ENCODE assay signal across 8 mouse cellular contexts in the genomic region with DNA sequence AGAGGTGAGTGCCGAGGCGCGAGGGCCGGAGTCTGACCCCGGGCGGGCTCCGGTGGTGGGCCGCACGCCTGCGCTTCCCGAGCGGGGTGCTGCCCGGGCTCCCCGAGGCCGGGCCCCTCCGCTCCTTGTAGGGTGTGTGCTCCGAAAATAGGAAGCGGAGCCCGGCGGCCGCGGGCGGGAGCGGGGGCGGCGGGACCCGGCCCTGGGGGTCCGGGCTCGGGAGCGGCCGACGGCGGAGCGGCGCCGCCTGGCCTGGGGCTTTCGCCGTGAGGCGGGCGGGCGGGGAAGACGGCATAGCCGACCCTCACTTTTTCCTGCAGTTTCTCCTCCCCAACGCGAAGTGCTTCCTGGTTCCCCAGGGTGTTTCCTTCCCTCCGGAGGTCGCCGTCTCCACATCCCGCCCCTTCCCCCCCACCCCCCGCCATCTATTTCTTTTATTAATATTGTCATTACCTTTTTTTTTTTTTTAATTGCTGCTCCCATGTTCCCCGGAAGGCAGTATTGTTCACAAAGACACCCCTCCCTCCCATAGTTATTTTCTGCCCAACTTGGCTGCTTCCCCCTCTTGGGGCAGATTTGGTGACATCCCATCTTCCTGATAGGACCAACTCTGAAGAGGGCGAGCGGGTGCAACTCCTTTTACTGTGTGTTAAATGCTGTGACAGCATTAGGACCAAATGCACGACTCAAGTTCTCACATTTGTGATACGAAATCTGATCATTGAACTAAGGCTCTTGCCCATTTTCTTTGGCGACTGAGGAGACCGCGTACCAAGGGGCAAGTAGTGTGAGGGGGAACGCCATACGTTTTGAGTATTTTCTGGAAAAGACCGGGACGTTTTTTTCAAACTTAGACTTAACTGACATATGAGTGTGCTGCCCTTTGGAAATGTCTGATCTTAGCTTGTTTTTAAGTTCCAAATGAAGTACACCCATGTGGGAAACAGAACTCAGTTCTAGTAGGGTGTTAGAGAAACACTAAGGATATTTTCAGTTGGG. TPM values are rescaled to one million over a fixed set of nuclear protein-coding genes. Genes with fewer than 3 reads are reported as not detected.
DNase-seq lines count a peak whose midpoint lies in the region; ATAC-seq and TF ChIP-seq lines count a peak whose summit lies in the region.

No protein-coding gene starts in this region.

- H3K27me3 ChIP-seq in CH12.LX (replicated peaks), result no peaks in the 10 kb centered on the region
- H3K27me3 ChIP-seq in embryonic facial prominence, embryonic 11.5 days (ENCODE audit: control insufficient read depth, insufficient read depth, low read length), result no peaks in the 10 kb centered on the region
- H3K27me3 ChIP-seq in liver, embryonic 15.5 days, result no peaks in the 10 kb centered on the region
- no peaks in the 10 kb centered on the region for H3K27me3 ChIP-seq in neural tube, embryonic 14.5 days (ENCODE audit: control insufficient read depth, insufficient read depth, low read length)

- dilution Hi-C loops in CH12.LX (cut with MboI; ENCODE audit: extremely low pct_ligation_motif_present, extremely low pct_unique_long_range_greater_than_20kb, low sequenced_read_pairs), result no loop called here

- no peak for TF ChIP-seq CTCF in CH12.LX (conservative IDR thresholded peaks at IDR 0.05 in 1 of 2, IDR thresholded peaks at IDR 0.05 in 1 of 2; ENCODE audit: low read depth in 2 of 2, low read length in 2 of 2)

- peak overlapping the region; percentile 98 for H3K9ac ChIP-seq in CH12.LX (ENCODE audit: insufficient read depth, low read depth)
- H3K9ac ChIP-seq in embryonic facial prominence, embryonic 11.5 days (replicated peaks; ENCODE audit: low read length), result peak overlapping the region; percentile 95
- H3K9ac ChIP-seq in liver, embryonic 15.5 days, result peak overlapping the region; percentile 97
- H3K9ac ChIP-seq in neural tube, embryonic 14.5 days (replicated peaks; ENCODE audit: low read depth, low read length), result peak overlapping the region; percentile 95

- H3K9me3 ChIP-seq in CH12.LX (replicated peaks; ENCODE audit: low read length), result peaks cover 4% of the 10 kb centered on the region
- H3K9me3 ChIP-seq in embryonic facial prominence, embryonic 11.5 days (replicated peaks; ENCODE audit: control insufficient read depth, low read length), result no peaks in the 10 kb centered on the region
- H3K9me3 ChIP-seq in liver, embryonic 15.5 days (replicated peaks), result no peaks in the 10 kb centered on the region
- H3K9me3 ChIP-seq in neural tube, embryonic 14.5 days (ENCODE audit: control insufficient read depth, low read length), result no peaks in the 10 kb centered on the region

- H3K27ac ChIP-seq in CH12.LX (ENCODE audit: insufficient read depth, low read depth), result peak overlapping the region; percentile 18; the same call in 1 of the 2 replicates
- H3K27ac ChIP-seq in embryonic facial prominence, embryonic 11.5 days (replicated peaks; ENCODE audit: low read depth, low read length), result peak overlapping the region; percentile 92
- H3K27ac ChIP-seq in liver, embryonic 15.5 days (replicated peaks), result peak overlapping the region; percentile 92
- peak overlapping the region; percentile 96 for H3K27ac ChIP-seq in neural tube, embryonic 14.5 days (ENCODE audit: low read depth, low read length)

- TF ChIP-seq RAD21 in CH12.LX (IDR thresholded peaks at IDR 0.05; ENCODE audit: low read depth, low read length), result no peak

- peak overlapping the region; percentile 73 to 79 (median 73) for H3K4me3 ChIP-seq in CH12.LX (replicated peaks in 1 of 3; ENCODE audit: low read depth in 2 of 3, low read length in 2 of 3, poor library complexity in 1 of 3)
- peak overlapping the region; percentile 90 for H3K4me3 ChIP-seq in embryonic facial prominence, embryonic 11.5 days (ENCODE audit: low read depth, low read length)
- H3K4me3 ChIP-seq in liver, embryonic 15.5 days (replicated peaks), result peak overlapping the region; percentile 98
- peak overlapping the region; percentile 87 for H3K4me3 ChIP-seq in neural tube, embryonic 14.5 days (ENCODE audit: low read depth, low read length)

- under 1% methylated on average over 32 of the region's 62 CpGs for WGBS in embryonic facial prominence, embryonic 11.5 days
- under 1% methylated on average over 58 of the region's 62 CpGs for WGBS in liver, embryonic 15.5 days (ENCODE audit: insufficient replicate concordance)
- WGBS in neural tube, embryonic 14.5 days, result under 1% methylated on average over 34 of the region's 62 CpGs

- peak; percentile 53 for DNase-seq in CH12.LX (ENCODE audit: extremely low read depth)
- DNase-seq in adrenal gland, adult 8-10 months, result peak; percentile 24
- DNase-seq in embryonic facial prominence, embryonic 11.5 days (ENCODE audit: low spot score), result peak; percentile 45
- DNase-seq in heart, adult 8-10 months (ENCODE audit: low spot score), result peak; percentile 42
- peak; percentile 36 for DNase-seq in kidney, adult 9 months
- peak; percentile 40 for DNase-seq in thymus, postnatal 25 days

- no peak for TF ChIP-seq POLR2A in CH12.LX (IDR thresholded peaks at IDR 0.05; ENCODE audit: low read depth, low read length)

- peak overlapping the region; percentile 98 for H3K4me2 ChIP-seq in CH12.LX (ENCODE audit: insufficient read depth, low read depth, poor library complexity, severe bottlenecking)
- peak overlapping the region; percentile 44 for H3K4me2 ChIP-seq in embryonic facial prominence, embryonic 11.5 days (ENCODE audit: low read depth, low read length)
- H3K4me2 ChIP-seq in liver, embryonic 15.5 days, result peak overlapping the region; percentile 69
- H3K4me2 ChIP-seq in neural tube, embryonic 14.5 days (ENCODE audit: low read depth, low read length), result peak overlapping the region; percentile 82

- peak; percentile 88 for ATAC-seq in embryonic facial prominence, embryonic 11.5 days (replicated peaks; ENCODE audit: insufficient number of reproducible peaks, low FRiP score, low TSS enrichment, low read depth)
- ATAC-seq in liver, embryonic 15.5 days (ENCODE audit: insufficient read depth), result peak; percentile 79
- peak; percentile 91 for ATAC-seq in neural tube, embryonic 14.5 days (ENCODE audit: low read depth)

- no peak for TF ChIP-seq EP300 in CH12.LX (IDR thresholded peaks at IDR 0.05; ENCODE audit: low read length)

- H3K4me1 ChIP-seq in CH12.LX (ENCODE audit: control insufficient read depth in 1 of 2, insufficient read depth in 2 of 2), result peaks cover 6 to 49% of the 10 kb centered on the region in 2 experiments; a peak in 3 of 4 replicates
- H3K4me1 ChIP-seq in embryonic facial prominence, embryonic 11.5 days (ENCODE audit: control insufficient read depth, insufficient read depth, low read length), result no peaks in the 10 kb centered on the region
- H3K4me1 ChIP-seq in liver, embryonic 15.5 days (replicated peaks), result peaks cover 37% of the 10 kb centered on the region
- H3K4me1 ChIP-seq in neural tube, embryonic 14.5 days (ENCODE audit: control insufficient read depth, insufficient read depth, low read length), result peaks cover 8% of the 10 kb centered on the region; the same call in 1 of the 2 replicates

- H3K79me2 ChIP-seq in CH12.LX (replicated peaks; ENCODE audit: control insufficient read depth, extremely low read depth, insufficient read depth, poor library complexity, severe bottlenecking), result peaks cover 35% of the 10 kb centered on the region

- H3K36me3 ChIP-seq in CH12.LX (replicated peaks in 1 of 2; ENCODE audit: control insufficient read depth in 1 of 2, insufficient read depth in 1 of 2, low read length in 1 of 2), result peaks cover 2 to 11% of the 10 kb centered on the region in 2 experiments
- H3K36me3 ChIP-seq in embryonic facial prominence, embryonic 11.5 days (replicated peaks; ENCODE audit: control insufficient read depth, insufficient read depth, low read depth, low read length), result no peaks in the 10 kb centered on the region
- peaks cover 4% of the 10 kb centered on the region; the same call in 1 of the 2 replicates for H3K36me3 ChIP-seq in liver, embryonic 15.5 days (replicated peaks)
- H3K36me3 ChIP-seq in neural tube, embryonic 14.5 days (ENCODE audit: control insufficient read depth, insufficient read depth, low read length), result no peaks in the 10 kb centered on the region

- in situ Hi-C loops in CH12.LX (cut with MboI; ENCODE audit: low pct_ligation_motif_present, low pct_unique_long_range_greater_than_20kb, low sequenced_read_pairs), result no loop called here

TF ChIP-seq in CH12.LX, 34 proteins besides CTCF, POLR2A, EP300 and RAD21 (continues in another document):
- TF ChIP-seq ELF1 (IDR thresholded peaks at IDR 0.05; ENCODE audit: low read depth, low read length), result no peak
- TF ChIP-seq UBTF (IDR thresholded peaks at IDR 0.05; ENCODE audit: low read depth, low read length), result peak; percentile 63; the same call in 1 of the 2 replicates
- TF ChIP-seq NRF1 (IDR thresholded peaks at IDR 0.05; ENCODE audit: low read depth, low read length), result no peak
- no peak for TF ChIP-seq KAT2A (IDR thresholded peaks at IDR 0.05; ENCODE audit: insufficient replicate concordance, low read length)
- TF ChIP-seq SIN3A (IDR thresholded peaks at IDR 0.05; ENCODE audit: low read length), result peak; percentile 59; the same call in 1 of the 2 replicates
- no peak for TF ChIP-seq ZMIZ1 (IDR thresholded peaks at IDR 0.05; ENCODE audit: low read depth, low read length)
- no peak for TF ChIP-seq NELFE (IDR thresholded peaks at IDR 0.05; ENCODE audit: low read depth, low read length)
- TF ChIP-seq CHD1 (IDR thresholded peaks at IDR 0.05; ENCODE audit: low read depth, low read length), result peak; percentile 47; the same call in 1 of the 2 replicates
- TF ChIP-seq JUND (conservative IDR thresholded peaks at IDR 0.05; ENCODE audit: low read depth, low read length), result no peak

RNA-seq across cellular contexts. Expression of a gene that starts 1.5 kb away (rescaled TPM):
- total RNA-seq in CH12.LX (2012; rRNA removed) (64.9 and 81.2 TPM in 2 replicates), CH12.LX (2014; rRNA removed) (277 and 305 TPM in 2 replicates)
- polyA plus RNA-seq in CH12.LX (2012; ENCODE audit: insufficient read length, low read depth), result 171 and 212 TPM in 2 replicates
- total RNA-seq in adrenal gland, adult 8-10 months (2022), result 100 to 1,000 TPM; 123 to 141 (median 129) TPM
- 252 and 253 TPM in 2 replicates for polyA plus RNA-seq in embryonic facial prominence, embryonic 11.5 days (2014; fragmentation: Nextera tagmentation; extraction: Ambion mirVana)
- 100 to 1,000 TPM; 133 to 149 (median 136) TPM for total RNA-seq in heart, adult 8-10 months (2022)
- polyA plus RNA-seq in liver, embryonic 15.5 days (2015; fragmentation: Nextera tagmentation; extraction: Ambion mirVana), result 81.8 and 89.8 TPM in 2 replicates
- 287 and 292 TPM in 2 replicates for polyA plus RNA-seq in neural tube, embryonic 14.5 days (2014; fragmentation: Nextera tagmentation; extraction: Ambion mirVana)

RNA-seq across cellular contexts. Expression of a gene that starts 55.2 kb away (rescaled TPM):
- total RNA-seq in CH12.LX (2012; rRNA removed) (26.4 and 33.9 TPM in 2 replicates), CH12.LX (2014; rRNA removed) (57.2 and 64.1 TPM in 2 replicates)
- 34.4 and 35.3 TPM in 2 replicates for polyA plus RNA-seq in CH12.LX (2012; ENCODE audit: insufficient read length, low read depth)
- 10 to 100 TPM; 24.7 to 32.7 (median 30.4) TPM for total RNA-seq in adrenal gland, adult 8-10 months (2022)
- polyA plus RNA-seq in embryonic facial prominence, embryonic 11.5 days (2014; fragmentation: Nextera tagmentation; extraction: Ambion mirVana), result 25.5 and 26.6 TPM in 2 replicates
- 10 to 100 TPM; 14.4 to 19.0 (median 16.0) TPM for total RNA-seq in heart, adult 8-10 months (2022)
- 9.7 and 10.7 TPM in 2 replicates for polyA plus RNA-seq in liver, embryonic 15.5 days (2015; fragmentation: Nextera tagmentation; extraction: Ambion mirVana)
- polyA plus RNA-seq in neural tube, embryonic 14.5 days (2014; fragmentation: Nextera tagmentation; extraction: Ambion mirVana), result 62.1 and 71.9 TPM in 2 replicates

Comparison
In these comparisons a context has a peak if more than half of its experiments do, and no peak if none do; other contexts are left out.
1. Peak in every context shown above with its lines: DNase-seq, ATAC-seq, H3K4me3 ChIP-seq and H3K27ac ChIP-seq.
2. H3K27ac ChIP-seq: peak in every context shown above with its lines; median percentile 96 in neural tube, embryonic 14.5 days; 92 in embryonic facial prominence, embryonic 11.5 days; 92 in liver, embryonic 15.5 days; 18 in CH12.LX.
3. H3K4me2 ChIP-seq: peak in every context shown above with its lines; median percentile 98 in CH12.LX; 82 in neural tube, embryonic 14.5 days; 69 in liver, embryonic 15.5 days; 44 in embryonic facial prominence, embryonic 11.5 days.